Comparison of ENCODE assay signal across 8 mouse cellular contexts in genomic region chr11:77816003-77816402, GRCm38 (mm10). TPM values are rescaled to one million over a fixed set of nuclear protein-coding genes. Genes with fewer than 3 reads are reported as not detected.
DNase-seq lines count a peak whose midpoint lies in the region; ATAC-seq lines count a peak whose summit lies in the region.

No protein-coding gene starts in this region.

- no peaks in the 10 kb centered on the region for H3K9me3 ChIP-seq in embryonic facial prominence, embryonic 11.5 days (replicated peaks; ENCODE audit: control insufficient read depth, low read length)
- no peaks in the 10 kb centered on the region for H3K9me3 ChIP-seq in liver, embryonic 11.5 days (ENCODE audit: control insufficient read depth, low read length)
- H3K9me3 ChIP-seq in neural tube, embryonic 14.5 days (ENCODE audit: control insufficient read depth, low read length), result no peaks in the 10 kb centered on the region

- no peak overlapping the region for H3K9ac ChIP-seq in embryonic facial prominence, embryonic 11.5 days (replicated peaks; ENCODE audit: low read length)
- no peak overlapping the region for H3K9ac ChIP-seq in liver, embryonic 11.5 days (ENCODE audit: low read depth, low read length)
- H3K9ac ChIP-seq in neural tube, embryonic 14.5 days (replicated peaks; ENCODE audit: low read depth, low read length), result no peak overlapping the region

- no peaks in the 10 kb centered on the region for H3K27me3 ChIP-seq in embryonic facial prominence, embryonic 11.5 days (ENCODE audit: control insufficient read depth, insufficient read depth, low read length)
- no peaks in the 10 kb centered on the region for H3K27me3 ChIP-seq in liver, embryonic 11.5 days (replicated peaks; ENCODE audit: control insufficient read depth, insufficient read depth, low read length)
- no peaks in the 10 kb centered on the region for H3K27me3 ChIP-seq in neural tube, embryonic 14.5 days (ENCODE audit: control insufficient read depth, insufficient read depth, low read length)

- no peaks in the 10 kb centered on the region for H3K4me1 ChIP-seq in embryonic facial prominence, embryonic 11.5 days (ENCODE audit: control insufficient read depth, insufficient read depth, low read length)
- no peaks in the 10 kb centered on the region for H3K4me1 ChIP-seq in liver, embryonic 11.5 days (replicated peaks; ENCODE audit: control insufficient read depth, insufficient read depth, low read length)
- no peaks in the 10 kb centered on the region for H3K4me1 ChIP-seq in neural tube, embryonic 14.5 days (ENCODE audit: control insufficient read depth, insufficient read depth, low read length)

- DNase-seq in frontal cortex, postnatal 25 days (ENCODE audit: low spot score in 2 of 2), result no peak
- DNase-seq in R1 (ENCODE audit: low read depth, low spot score), result peak; percentile 82
- DNase-seq in embryonic facial prominence, embryonic 11.5 days (ENCODE audit: low spot score), result peak; percentile 78
- DNase-seq in heart, postnatal 36 days, result peak; percentile 79 to 81
- peak; percentile 55 for DNase-seq in liver, embryonic 11.5 days (ENCODE audit: low spot score)
- DNase-seq in urinary bladder, postnatal 25 days (ENCODE audit: low spot score), result peak; percentile 41

- H3K4me2 ChIP-seq in embryonic facial prominence, embryonic 11.5 days (ENCODE audit: low read depth, low read length), result no peak overlapping the region
- no peak overlapping the region for H3K4me2 ChIP-seq in liver, embryonic 11.5 days
- no peak overlapping the region for H3K4me2 ChIP-seq in neural tube, embryonic 14.5 days (ENCODE audit: low read depth, low read length)

- no peak overlapping the region for H3K4me3 ChIP-seq in embryonic facial prominence, embryonic 11.5 days (ENCODE audit: low read depth, low read length)
- no peak overlapping the region for H3K4me3 ChIP-seq in liver, embryonic 11.5 days (ENCODE audit: low read depth, low read length)
- H3K4me3 ChIP-seq in neural tube, embryonic 14.5 days (ENCODE audit: low read depth, low read length), result no peak overlapping the region

- H3K27ac ChIP-seq in embryonic facial prominence, embryonic 11.5 days (replicated peaks; ENCODE audit: low read depth, low read length), result no peak overlapping the region
- no peak overlapping the region for H3K27ac ChIP-seq in liver, embryonic 11.5 days (ENCODE audit: low read depth, low read length)
- no peak overlapping the region for H3K27ac ChIP-seq in neural tube, embryonic 14.5 days (ENCODE audit: low read depth, low read length)

- WGBS in embryonic facial prominence, embryonic 11.5 days, result 31% methylated on average over 3 of the region's 3 CpGs
- 31% methylated on average over 3 of the region's 3 CpGs for WGBS in liver, embryonic 11.5 days
- 22% methylated on average over 3 of the region's 3 CpGs for WGBS in neural tube, embryonic 14.5 days

- intact Hi-C loops in heart, postnatal 36 days (cut with DNase I), result no loop called here

- no peaks in the 10 kb centered on the region for H3K36me3 ChIP-seq in embryonic facial prominence, embryonic 11.5 days (replicated peaks; ENCODE audit: control insufficient read depth, insufficient read depth, low read depth, low read length)
- H3K36me3 ChIP-seq in liver, embryonic 11.5 days (ENCODE audit: control insufficient read depth, insufficient read depth, low read length), result peaks cover 26% of the 10 kb centered on the region
- H3K36me3 ChIP-seq in neural tube, embryonic 14.5 days (ENCODE audit: control insufficient read depth, insufficient read depth, low read length), result peaks cover 30% of the 10 kb centered on the region

- peak; percentile 29; the same call in 1 of the 2 replicates for ATAC-seq in frontal cortex, adult (ENCODE audit: low TSS enrichment)
- no peak for ATAC-seq in embryonic facial prominence, embryonic 11.5 days (replicated peaks; ENCODE audit: insufficient number of reproducible peaks, low FRiP score, low TSS enrichment, low read depth)
- ATAC-seq in liver, embryonic 11.5 days (replicated peaks; ENCODE audit: low FRiP score), result no peak; the same call in 1 of the 2 replicates
- 0 out of 2 replicates have a peak, but pooled peaks have one; percentile 50 for ATAC-seq in neural tube, embryonic 14.5 days (ENCODE audit: low read depth)

RNA-seq across cellular contexts. Expression of gene Gm10277, which starts 28.5 kb away (rescaled TPM):
- polyA plus RNA-seq in embryonic facial prominence, embryonic 11.5 days (2014; fragmentation: Nextera tagmentation; extraction: Ambion mirVana), result 0.35 and 0.49 TPM in 2 replicates
- total RNA-seq in heart, postnatal 36 days (2021), result not detected
- polyA plus RNA-seq in liver, embryonic 11.5 days (2014; fragmentation: Nextera tagmentation; extraction: Ambion mirVana), result 1.5 and 2.0 TPM in 2 replicates
- polyA plus RNA-seq in neural tube, embryonic 14.5 days (2014; fragmentation: Nextera tagmentation; extraction: Ambion mirVana), result 2.1 and 2.4 TPM in 2 replicates

RNA-seq across cellular contexts. Expression of gene Myo18a, which starts 53.0 kb away (rescaled TPM):
- polyA plus RNA-seq in embryonic facial prominence, embryonic 11.5 days (2014; fragmentation: Nextera tagmentation; extraction: Ambion mirVana), result 12.3 and 14.5 TPM in 2 replicates
- 100 to 1,000 TPM; 256 to 280 TPM for total RNA-seq in heart, postnatal 36 days (2021)
- 37.1 and 38.3 TPM in 2 replicates for polyA plus RNA-seq in liver, embryonic 11.5 days (2014; fragmentation: Nextera tagmentation; extraction: Ambion mirVana)
- polyA plus RNA-seq in neural tube, embryonic 14.5 days (2014; fragmentation: Nextera tagmentation; extraction: Ambion mirVana), result 35.7 and 42.6 TPM in 2 replicates

Comparison
In these comparisons a context has a peak if more than half of its experiments do, and no peak if none do; other contexts are left out.
1. ATAC-seq: peak in frontal cortex, adult (single experiment) and neural tube, embryonic 14.5 days (single experiment); none in embryonic facial prominence, embryonic 11.5 days (single experiment) and liver, embryonic 11.5 days (single experiment).
2. DNase-seq: peak in R1 (single experiment), embryonic facial prominence, embryonic 11.5 days (single experiment), heart, postnatal 36 days (2 of 2), liver, embryonic 11.5 days (single experiment) and urinary bladder, postnatal 25 days (single experiment); none in frontal cortex, postnatal 25 days (0 of 2).